Mouse (Mus musculus) ovary, postnatal 36 days (tissue): ENCODE data around the gene Pms2.

Source experiments
- DNase-seq: peaks from one replicate; pipeline ENCODE4 v3.0.0; 2022; ENCODE audit warnings: low spot score, mixed read lengths

The Pms2 gene

DNA sequence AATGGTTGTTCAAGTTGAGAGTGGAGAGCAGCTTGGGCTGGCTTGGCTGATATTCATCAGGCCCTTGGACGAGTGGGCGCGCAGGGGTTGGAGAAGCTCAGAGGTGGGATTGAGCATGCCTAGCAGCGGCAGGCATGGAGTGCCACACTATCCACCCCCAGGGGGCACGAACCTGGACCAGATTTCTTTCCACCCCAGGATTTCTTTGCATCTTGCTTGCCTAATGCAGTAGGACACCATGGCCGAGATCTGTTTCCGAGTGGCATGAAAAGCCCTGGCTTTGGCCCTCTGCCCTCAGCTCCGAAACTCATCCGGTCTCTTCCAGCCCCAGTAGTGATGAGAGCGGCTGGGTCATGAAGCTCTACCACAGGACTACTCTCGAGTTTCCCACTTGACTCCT is 23.6 kb downstream of the Pms2 start:
- no peak for DNase-seq

DNA sequence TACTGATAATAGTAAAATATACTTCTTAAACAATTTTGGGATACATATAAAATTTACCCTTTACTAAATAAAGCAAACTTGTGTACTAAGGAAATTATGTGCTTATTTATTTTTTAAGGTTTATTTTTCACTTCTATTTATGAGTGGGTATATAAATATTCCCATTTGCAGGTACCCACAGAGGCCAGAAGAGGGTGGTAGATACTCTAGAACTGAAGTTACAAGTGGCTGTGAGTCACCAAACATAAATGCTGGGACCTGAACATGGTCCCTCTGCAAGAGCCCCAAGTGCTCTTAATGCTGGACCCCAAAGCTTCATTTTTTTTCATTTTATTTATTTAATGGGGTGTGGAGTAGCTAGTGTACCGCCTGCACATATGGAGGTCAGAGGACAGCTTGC is 24.1 kb downstream of the Pms2 start:
- DNase-seq: no peak

DNA sequence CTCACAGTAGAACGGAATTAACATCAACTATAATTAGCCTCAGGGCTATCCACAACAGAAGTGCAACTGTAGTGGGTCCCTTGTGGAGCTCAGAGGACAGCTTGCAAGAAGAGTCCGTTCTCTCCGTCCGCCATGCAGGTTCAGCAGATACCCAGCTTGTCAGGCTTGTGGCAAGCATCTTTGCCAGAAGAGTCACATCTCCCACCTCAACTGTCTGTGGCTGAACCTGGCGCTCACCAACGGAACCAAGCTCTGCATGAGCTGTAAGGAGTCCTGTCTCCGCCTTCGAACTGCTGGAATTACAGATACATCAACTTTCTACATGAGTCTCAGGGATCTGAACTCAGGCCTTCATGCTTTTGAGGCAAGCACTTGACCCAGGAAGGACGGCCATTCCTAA is 26.4 kb downstream of the Pms2 start:
- no peak for DNase-seq

DNA sequence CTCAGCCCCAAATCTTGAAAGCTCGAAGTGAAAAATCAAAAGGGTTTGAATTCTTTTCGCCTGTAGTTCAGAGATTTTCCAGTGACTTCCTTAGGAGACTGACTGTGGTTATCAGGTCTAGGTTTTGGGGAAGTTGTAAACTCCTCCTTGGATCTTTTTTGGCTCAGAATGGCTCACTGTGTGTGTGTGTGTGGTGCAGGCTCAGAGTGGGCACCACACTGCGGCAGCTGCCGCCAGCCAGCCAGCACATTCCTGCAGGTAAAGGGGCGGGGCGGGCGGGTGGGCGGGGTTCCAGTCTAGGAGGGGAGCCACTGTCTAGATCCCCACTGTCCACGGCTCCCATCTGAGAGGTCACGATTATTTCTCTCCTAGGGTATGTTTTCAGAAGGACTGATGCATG is 31.8 kb downstream of the Pms2 start:
- no peak for DNase-seq

DNA sequence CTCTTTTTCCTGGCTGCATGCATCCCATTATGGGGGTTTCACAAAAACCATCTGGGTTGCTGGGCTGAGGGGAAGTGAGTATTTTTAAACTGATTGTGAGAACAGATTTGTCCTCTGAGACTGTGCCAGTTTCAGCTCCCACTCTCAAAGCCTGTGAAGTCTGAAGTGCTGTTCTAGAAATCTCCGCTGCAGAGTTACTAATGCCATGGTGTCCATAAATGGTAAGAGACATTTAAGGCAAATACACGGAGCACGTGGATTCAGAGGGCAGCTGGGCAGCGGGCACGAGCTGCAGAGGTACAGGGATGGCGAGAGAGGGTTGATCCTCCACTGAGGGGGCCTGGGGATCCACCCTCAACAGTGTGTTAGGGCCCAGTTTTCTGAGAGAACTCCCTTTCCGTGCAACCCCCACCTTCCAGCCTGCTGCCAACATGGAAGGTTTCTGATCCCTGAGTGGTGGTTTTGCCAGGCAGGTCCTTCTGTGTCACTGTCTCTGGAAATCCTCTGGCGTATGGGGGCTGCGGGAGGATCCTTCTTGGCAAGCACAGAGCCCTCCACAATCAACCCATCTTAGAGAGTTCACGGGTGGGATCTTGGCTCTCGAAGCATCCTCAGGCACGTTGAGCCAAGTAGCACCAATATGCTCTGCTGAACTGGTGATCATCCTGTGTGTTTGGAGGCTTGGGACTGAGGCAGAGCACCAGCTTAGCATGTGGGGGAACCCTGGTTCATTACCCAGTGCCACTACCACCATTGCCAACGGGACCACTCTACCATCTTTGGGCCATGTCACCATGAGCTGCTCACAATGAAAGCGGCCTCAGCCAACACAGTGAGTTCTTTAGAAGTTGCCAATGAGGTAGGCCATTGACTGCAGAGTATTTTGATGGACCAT is 33.7 kb downstream of the Pms2 start:
- DNase-seq: no peak

DNA sequence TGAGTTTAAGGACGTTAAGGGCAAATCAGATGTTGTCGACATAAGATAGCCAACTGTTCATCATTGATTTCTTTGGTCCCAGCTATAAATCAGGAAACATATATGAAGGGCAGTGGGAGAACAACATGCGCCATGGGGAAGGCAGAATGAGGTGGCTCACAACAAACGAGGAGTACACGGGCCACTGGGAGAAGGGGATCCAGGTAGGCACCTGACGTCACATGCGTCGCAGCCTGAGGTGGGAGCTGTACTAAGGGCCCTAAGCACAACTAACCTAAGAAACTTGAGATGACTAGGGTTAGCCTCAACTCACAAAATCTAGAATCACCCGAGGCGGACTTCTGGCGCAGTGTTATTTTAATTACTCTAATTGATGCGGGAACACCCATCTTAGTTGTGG is 38.6 kb downstream of the Pms2 start:
- DNase-seq: no peak

DNA sequence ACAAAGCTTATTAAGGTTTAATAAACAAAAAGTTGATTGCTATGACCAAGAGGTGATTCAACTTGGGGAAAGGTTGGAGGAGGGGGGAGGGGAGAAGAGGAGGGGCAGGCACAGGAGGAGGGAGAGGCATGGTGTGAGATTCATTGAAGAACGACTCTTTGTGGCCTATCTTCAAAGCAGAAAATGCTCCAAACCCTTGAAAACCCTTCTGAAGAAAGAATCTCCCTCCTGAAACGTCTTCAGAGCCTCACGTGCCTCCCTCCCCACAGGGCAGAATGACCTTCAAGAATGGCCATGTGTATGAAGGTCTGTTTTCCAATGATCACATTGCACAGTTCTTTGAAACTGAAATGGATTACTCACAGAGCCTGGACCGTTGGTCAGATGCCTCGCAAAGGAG is 40.3 kb downstream of the Pms2 start:
- no peak for DNase-seq

DNA sequence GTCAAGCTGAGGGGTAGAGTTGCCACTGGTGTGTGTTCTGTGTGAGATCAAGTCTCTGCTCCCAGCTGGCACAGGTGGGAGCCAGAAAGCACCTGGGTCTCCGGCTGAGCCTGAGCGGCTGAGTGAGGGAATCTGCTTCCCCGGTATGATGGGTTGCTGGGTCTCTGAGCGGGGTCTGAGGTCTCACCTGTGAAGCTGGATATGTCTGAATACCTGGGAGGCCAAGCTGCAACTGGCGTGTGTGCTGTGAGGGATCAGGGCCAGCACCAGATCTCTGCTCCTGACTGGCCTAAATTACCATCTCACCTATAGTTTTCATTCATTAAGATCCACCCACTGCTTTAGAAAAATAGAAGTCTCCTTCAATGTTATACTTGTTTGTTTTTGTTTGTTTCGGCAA is 47.3 kb downstream of the Pms2 start:
- DNase-seq: no peak

DNA sequence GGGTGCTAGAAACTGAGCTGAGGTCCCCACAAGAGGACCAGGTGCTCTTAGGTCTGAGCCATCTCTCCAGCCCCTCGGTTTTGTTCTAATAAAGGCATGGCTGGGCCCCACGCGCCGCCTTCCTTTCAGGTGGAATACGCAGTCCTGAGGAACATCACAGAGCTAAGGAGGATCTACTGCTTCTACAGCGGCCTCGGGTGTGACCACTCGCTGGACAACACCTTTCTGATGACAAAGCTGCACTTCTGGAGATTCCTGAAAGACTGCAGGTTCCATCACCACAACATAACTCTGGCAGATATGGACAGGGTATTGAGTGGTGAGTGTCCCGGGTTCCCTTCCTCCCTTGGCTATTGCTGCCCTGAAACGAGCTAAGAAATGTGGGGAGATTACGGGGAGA is 49.8 kb downstream of the Pms2 start:
- no peak for DNase-seq

DNA sequence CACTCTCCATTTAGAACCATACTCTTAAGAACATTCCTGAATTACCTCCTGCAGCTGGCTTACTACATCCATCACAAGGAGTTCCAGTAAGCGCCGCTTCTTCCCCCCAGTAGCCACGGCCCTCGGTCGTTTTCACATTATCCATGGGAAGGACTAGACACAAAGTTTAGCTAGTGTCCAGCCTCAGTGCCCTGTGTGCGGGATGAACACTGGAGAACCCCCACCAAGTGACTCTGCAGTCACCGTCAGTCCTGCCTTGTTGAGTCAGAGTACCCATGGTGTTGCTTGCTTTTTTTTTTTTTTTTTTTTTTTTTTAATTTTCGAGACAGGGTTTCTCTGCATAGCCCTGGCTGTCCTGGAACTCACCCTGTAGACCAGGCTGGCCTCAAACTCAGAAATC is 51.4 kb downstream of the Pms2 start:
- no peak for DNase-seq

DNA sequence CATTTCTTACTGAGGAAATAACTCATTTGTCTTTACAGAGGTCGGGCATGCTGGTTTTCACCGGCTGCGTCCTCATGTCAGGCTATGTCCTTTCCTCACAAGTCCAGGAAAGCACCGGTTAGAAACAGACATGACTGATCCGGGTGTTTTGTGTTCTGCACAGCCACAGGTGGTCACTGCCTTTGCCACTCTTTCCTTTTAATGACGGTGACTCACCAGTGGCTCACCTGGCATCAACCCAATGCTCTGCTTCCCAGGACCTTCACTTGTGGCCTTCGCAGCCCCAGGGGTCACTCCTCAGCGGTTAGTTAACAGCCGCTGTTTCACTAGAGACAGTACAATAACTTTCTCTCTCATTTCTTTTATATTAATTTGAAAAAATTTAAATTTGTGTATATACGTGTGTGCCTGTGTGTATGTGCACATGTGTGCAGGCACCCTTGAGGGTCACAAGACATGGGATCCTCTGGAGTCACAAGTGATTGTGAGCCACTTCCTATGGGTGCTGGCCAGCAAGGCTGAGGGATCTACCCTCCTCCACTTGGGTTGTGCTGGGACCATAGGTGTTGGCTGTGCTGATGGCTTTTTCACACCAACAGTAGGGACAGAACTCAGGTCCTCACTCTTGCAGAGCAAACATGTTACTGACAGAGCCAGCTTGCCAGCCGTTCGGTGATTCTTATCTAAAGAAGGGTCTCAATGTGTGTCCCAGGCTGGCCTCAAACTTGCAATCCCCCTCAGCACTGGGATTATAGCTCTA is 56.0 kb downstream of the Pms2 start:
- DNase-seq: no peak

DNA sequence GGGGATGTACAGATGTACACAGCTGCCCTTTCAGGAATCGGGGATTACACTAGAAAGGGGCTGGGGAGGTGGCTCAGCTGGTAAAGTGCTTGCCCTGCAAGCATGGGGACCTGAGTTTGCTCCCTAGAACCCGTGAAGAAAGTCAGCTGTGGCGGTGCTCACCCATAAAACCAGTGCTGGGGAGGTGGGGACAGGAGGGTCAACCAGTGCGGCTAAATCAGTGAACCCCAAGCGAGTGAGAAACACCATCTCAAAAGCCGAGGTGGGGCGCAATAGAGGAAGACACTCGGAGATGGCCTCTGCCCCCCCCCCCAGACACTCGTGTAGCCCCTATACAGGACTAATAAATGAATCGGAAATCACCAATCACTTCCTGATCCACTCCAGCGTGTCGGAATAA is 56.9 kb downstream of the Pms2 start:
- DNase-seq: no peak

DNA sequence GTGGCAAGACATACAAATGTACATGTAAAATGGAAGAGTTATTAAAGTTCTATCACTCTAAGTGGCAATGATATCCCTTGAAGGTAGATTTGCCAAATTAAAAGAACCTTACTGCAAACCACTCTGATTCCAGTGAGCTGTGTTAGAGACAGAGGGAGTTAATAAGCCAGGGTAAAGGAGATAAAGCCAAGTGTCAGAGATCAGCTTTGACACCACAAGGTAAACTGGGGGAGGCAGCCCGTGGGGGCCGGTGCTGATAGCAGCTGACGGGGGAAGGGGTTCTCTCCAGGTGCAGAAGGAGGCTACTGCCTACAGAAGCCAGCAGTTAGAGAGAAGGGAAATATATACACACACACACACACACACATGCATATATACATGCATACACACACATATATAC is 62.9 kb downstream of the Pms2 start:
- no peak for DNase-seq

DNA sequence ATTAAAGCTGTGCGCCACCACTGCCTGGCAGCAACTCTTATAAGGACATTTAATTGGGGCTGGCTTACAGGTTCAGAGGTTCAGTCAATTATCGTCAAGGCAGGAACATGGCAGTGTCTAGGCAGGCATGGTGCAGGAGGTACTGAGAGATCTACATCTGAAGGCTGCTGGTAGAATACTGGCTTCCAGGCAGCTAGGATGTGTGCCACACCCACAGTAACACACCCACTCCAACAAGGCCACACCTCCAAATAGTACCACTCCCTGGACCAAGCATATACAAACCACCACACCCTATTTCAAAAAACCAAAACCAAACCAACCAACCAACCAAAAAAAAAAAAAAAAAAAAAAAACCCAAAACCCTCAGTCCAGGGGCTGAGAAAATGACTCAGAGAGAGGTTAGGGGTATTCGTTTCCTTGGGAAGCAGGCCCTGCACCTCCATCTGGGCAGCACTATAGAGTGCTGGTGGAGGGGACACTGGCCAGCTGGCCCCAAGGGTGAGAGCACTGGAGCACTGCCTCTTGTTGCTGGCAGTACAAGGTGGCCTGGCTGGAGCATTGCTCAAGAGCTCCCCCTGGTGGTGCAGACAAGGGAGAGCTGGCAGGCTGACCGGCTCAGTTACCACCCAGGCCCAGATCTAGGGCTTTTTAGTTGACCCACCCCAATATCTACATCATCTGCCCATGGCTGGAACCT is 65.3 kb downstream of the Pms2 start:
- DNase-seq: peak; percentile 61

DNA sequence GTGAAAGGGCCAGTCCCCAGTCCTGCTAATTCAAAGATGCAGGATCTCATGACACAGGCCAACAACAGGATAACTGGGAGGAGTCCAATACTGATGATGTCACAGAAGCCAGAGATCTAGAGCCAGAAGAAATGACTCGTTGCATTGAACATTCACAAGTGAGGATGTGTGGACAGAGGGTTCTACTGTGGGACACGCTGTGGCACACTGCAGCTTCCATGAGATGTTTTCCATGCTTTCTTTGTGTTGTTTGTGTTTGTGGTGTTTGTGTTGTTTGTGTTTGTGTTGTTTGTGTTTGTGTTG is 65.8 kb downstream of the Pms2 start:
- DNase-seq: no peak

DNA sequence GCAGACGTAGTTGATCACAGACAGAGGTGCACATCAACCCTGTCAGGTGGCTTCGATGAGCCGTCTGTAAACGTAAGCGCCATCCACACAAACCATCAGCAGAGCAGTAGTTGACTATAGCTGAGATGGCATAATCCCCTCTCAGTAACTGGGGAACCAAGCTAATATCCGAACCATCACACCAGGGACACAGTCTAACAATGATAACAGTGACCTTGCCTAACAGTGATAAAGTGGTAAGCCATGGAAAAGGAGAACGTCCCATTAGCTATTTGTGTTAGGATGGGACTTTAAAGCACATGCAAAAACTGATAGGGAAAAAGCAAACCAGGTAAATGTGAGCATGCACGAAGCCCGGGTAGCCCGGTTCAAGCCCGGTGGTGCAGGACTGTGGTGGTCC is 66.5 kb downstream of the Pms2 start:
- no peak for DNase-seq

DNA sequence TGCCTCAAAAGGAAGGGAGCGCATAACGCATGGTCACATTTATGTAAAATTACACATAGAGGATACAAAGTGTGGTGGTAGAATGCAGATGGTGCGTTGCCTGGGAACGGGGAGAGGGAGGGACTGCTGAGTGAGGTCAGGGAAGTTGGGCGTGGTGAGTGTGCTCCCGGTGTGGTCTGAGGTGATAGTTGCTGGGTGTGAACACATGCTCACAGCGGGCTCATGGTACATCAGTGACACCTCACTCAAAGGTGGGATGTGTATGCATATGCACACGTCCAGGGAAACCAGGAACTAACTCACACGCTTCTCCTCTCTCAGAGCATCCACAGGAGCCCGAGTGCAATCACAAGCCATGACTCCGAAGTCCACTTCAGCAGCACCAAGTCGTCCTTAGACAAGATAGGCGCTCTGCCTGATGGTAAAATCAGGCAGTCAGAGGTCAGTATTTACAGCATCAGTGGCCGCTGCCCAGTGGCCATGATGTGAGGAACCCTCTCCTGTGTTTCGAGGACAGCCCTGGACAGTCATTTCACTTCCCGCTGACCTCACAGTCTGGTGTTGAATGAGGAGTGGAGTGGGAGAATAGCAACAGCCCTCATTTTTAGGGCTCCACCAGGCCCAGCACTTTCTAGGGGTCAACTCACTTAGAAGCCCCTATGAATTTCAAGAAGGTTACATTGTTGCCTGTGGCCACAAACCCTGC is 67.1 kb downstream of the Pms2 start:
- no peak for DNase-seq

DNA sequence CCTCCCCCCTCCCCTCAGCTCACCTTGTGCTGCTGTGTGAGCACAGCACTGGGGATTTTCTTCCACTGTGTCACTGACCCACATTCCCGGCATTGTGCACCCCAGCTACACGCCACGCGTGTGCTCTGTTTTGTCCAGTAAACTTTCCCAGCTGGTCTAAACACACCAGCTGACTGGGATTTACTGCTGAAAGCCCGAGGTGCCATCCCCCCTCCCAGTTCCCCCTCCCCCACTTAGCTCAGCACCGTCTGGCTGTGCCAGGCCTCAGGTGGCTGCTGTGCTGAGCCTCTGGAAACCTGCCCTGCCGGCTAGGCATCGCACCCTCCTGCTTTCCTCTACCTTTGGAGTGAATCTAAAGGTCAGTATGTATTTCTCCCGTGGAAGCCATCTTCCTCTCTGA is 71.1 kb downstream of the Pms2 start:
- no peak for DNase-seq

DNA sequence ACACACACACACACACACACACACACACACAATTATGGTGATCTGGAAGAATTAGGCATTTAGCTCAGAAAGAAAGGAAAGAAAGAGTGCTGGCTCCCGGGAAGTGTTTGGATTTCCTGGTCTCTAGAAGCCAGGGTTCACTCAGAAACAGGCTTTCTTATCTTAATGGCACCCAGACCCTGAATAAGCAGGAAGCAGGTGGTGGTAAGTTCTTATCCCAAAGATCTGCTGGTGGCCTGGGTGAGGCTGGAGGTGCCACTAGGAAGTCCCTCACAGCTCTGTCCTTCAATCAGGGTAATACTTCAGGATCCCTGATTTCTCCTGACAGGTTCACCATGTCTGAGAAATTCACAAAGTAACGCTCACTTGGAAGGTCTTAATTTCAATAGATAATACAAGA is 72.6 kb downstream of the Pms2 start:
- no peak for DNase-seq
